Mouse (Mus musculus) neural tube, embryonic 12.5 days (tissue): ENCODE results near the gene Hand2. TPM values are rescaled to one million over a fixed set of nuclear protein-coding genes. Genes with fewer than 3 reads are reported as not detected.

ENCODE experiments used
- ATAC-seq: fragments of 200-750 bp; cut with Nextera tagmentation; 2 replicates; pipeline ENCODE4 v1.8.0; 2017; ENCODE audit warnings: low read depth, mild to moderate bottlenecking, moderate TSS enrichment, moderate library complexity; ENCODE audit not compliant: low FRiP score
- H3K27ac ChIP-seq: fragments of 300-500 bp; sonication (generic); 2 replicates; pipeline ENCODE4 v1.5.1; 2016
- H3K27me3 ChIP-seq: fragments of 300-500 bp; sonication (generic); replicated peaks from 2 replicates; pipeline ENCODE4 v1.6.1; 2016; ENCODE audit warnings: mild to moderate bottlenecking
- H3K36me3 ChIP-seq: fragments of 300-500 bp; sonication (generic); 2 replicates; pipeline ENCODE4 v1.6.1; 2016; ENCODE audit warnings: mild to moderate bottlenecking
- H3K4me1 ChIP-seq: fragments of 300-500 bp; sonication (generic); 2 replicates; pipeline ENCODE4 v1.6.1; 2016
- H3K4me2 ChIP-seq: fragments of 300-500 bp; sonication (generic); replicated peaks from 2 replicates; pipeline ENCODE4 v1.6.1; 2016; ENCODE audit warnings: mild to moderate bottlenecking
- H3K4me3 ChIP-seq: fragments of 300-500 bp; sonication (generic); 2 replicates; pipeline ENCODE4 v1.5.1; 2016
- H3K9ac ChIP-seq: fragments of 300-500 bp; sonication (generic); 2 replicates; pipeline ENCODE4 v1.6.1; 2016; ENCODE audit warnings: mild to moderate bottlenecking
- H3K9me3 ChIP-seq: fragments of 300-500 bp; sonication (generic); 2 replicates; pipeline ENCODE4 v1.6.1; 2016; ENCODE audit warnings: mild to moderate bottlenecking
- WGBS: fragments of 180-500 bp; shearing (Covaris S2); methylation state at CpG from one replicate; pipeline ENCODE4 v1.1.7; 2016; 5-methylcytosine and 5-hydroxymethylcytosine counted together
- polyA plus RNA-seq: library from polyadenylated mRNA; unstranded; fragments of >200 nt; fragmentation: Nextera tagmentation; extraction: Ambion mirVana; gene quantifications from 2 replicates; pipeline ENCODE4 v1.2.1, GENCODE M21; 2016

Gene Hand2
- polyA plus RNA-seq: 0.13 and 0.34 TPM in 2 replicates

GRCm38 (mm10) chr8:57320851-57321743 lies at the start of gene Hand2:
Gene Hand2 (plus strand): TSS chr8:57320983.
- Histone ChIP-seq H3K4me3 (peak within 1 kb of the TSS; percentile 29), H3K36me3 (no peaks in the 10 kb centered on the region), H3K9ac (0 out of 2 replicates have a peak within 1 kb of the TSS, but pooled peaks have one; percentile 8), H3K27me3 (peaks cover 97% of the 10 kb centered on the region), H3K27ac (no peak within 1 kb of the TSS), H3K4me2 (peak within 1 kb of the TSS; percentile 59), H3K9me3 (no peaks in the 10 kb centered on the region), H3K4me1 (peaks cover 16% of the 10 kb centered on the region)
- under 1% methylated on average over 83 of the region's 83 CpGs for WGBS
- peak; percentile 69 for ATAC-seq

- no peaks in the 10 kb centered on the region for H3K9me3 ChIP-seq
- no peaks in the 10 kb centered on the region for H3K36me3 ChIP-seq
- no peak overlapping the region for H3K4me2 ChIP-seq
- H3K4me1 ChIP-seq: no peaks in the 10 kb centered on the region
- no peaks in the 10 kb centered on the region for H3K27me3 ChIP-seq
- H3K9ac ChIP-seq: no peak overlapping the region
- no peak overlapping the region for H3K4me3 ChIP-seq
- WGBS: 74% methylated on average over 3 of the region's 3 CpGs
- H3K27ac ChIP-seq: no peak overlapping the region
- ATAC-seq: no peak
These were observed 47.7 kb upstream of the Hand2 start for GRCm38 (mm10) chr8:57273055-57273454.

- no peaks in the 10 kb centered on the region for H3K9me3 ChIP-seq
- H3K27ac ChIP-seq: no peak overlapping the region
- H3K4me2 ChIP-seq: no peak overlapping the region
- H3K36me3 ChIP-seq: no peaks in the 10 kb centered on the region
- H3K27me3 ChIP-seq: no peaks in the 10 kb centered on the region
- ATAC-seq: no peak
- no peak overlapping the region for H3K9ac ChIP-seq
- no peak overlapping the region for H3K4me3 ChIP-seq
- H3K4me1 ChIP-seq: no peaks in the 10 kb centered on the region
- WGBS: 61% methylated on average over 4 of the region's 4 CpGs
These were observed 27.3 kb upstream of the Hand2 start for GRCm38 (mm10) chr8:57293441-57293840.

- Histone ChIP-seq H3K27ac (no peak overlapping the region), H3K36me3 (no peaks in the 10 kb centered on the region), H3K4me3 (no peak overlapping the region), H3K4me2 (no peak overlapping the region), H3K9ac (no peak overlapping the region), H3K27me3 (peaks cover 6% of the 10 kb centered on the region), H3K9me3 (no peaks in the 10 kb centered on the region), H3K4me1 (no peaks in the 10 kb centered on the region)
- ATAC-seq: no peak
- WGBS: 41% methylated on average over 1 of the region's 1 CpGs
These were observed 17.3 kb upstream of the Hand2 start for GRCm38 (mm10) chr8:57303513-57303912.

GRCm38 (mm10) chr8:57304944-57305343 lies 15.8 kb upstream of the Hand2 start:
- H3K9ac ChIP-seq: no peak overlapping the region
- H3K27ac ChIP-seq: no peak overlapping the region
- H3K4me2 ChIP-seq: no peak overlapping the region
- no peak for ATAC-seq
- H3K4me3 ChIP-seq: no peak overlapping the region
- 63% methylated on average over 11 of the region's 11 CpGs for WGBS
- H3K27me3 ChIP-seq: peaks cover 12% of the 10 kb centered on the region
- no peaks in the 10 kb centered on the region for H3K4me1 ChIP-seq
- no peaks in the 10 kb centered on the region for H3K9me3 ChIP-seq
- H3K36me3 ChIP-seq: no peaks in the 10 kb centered on the region

GRCm38 (mm10) chr8:57306441-57306840 lies 14.3 kb upstream of the Hand2 start:
- Histone ChIP-seq H3K9ac (no peak overlapping the region), H3K4me2 (no peak overlapping the region), H3K9me3 (no peaks in the 10 kb centered on the region), H3K27ac (no peak overlapping the region), H3K27me3 (peaks cover 20% of the 10 kb centered on the region), H3K4me3 (no peak overlapping the region), H3K4me1 (no peaks in the 10 kb centered on the region), H3K36me3 (no peaks in the 10 kb centered on the region)
- WGBS: 37% methylated on average over 1 of the region's 1 CpGs
- ATAC-seq: no peak

- ATAC-seq: no peak
- no peak overlapping the region for H3K4me3 ChIP-seq
- no peak overlapping the region for H3K4me2 ChIP-seq
- peaks cover 10% of the 10 kb centered on the region for H3K4me1 ChIP-seq
- H3K9ac ChIP-seq: no peak overlapping the region
- H3K36me3 ChIP-seq: no peaks in the 10 kb centered on the region
- no peak overlapping the region for H3K27ac ChIP-seq
- H3K27me3 ChIP-seq: peaks cover 52% of the 10 kb centered on the region
- 12% methylated on average over 1 of the region's 1 CpGs for WGBS
- H3K9me3 ChIP-seq: no peaks in the 10 kb centered on the region
These were observed 10.8 kb upstream of the Hand2 start for GRCm38 (mm10) chr8:57309844-57310485.

GRCm38 (mm10) chr8:57312031-57312981 lies 8.5 kb upstream of the Hand2 start:
- Histone ChIP-seq H3K36me3 (no peaks in the 10 kb centered on the region), H3K27me3 (peaks cover 75% of the 10 kb centered on the region), H3K9me3 (no peaks in the 10 kb centered on the region), H3K4me1 (peaks cover 10% of the 10 kb centered on the region), H3K27ac (no peak overlapping the region), H3K9ac (no peak overlapping the region), H3K4me2 (peak overlapping the region; percentile 50), H3K4me3 (0 out of 2 replicates have a peak overlapping the region, but pooled peaks have one; percentile 11)
- peak; percentile 39; the same call in 1 of the 2 replicates for ATAC-seq
- under 1% methylated on average over 30 of the region's 30 CpGs for WGBS

GRCm38 (mm10) chr8:57313583-57313982 lies 7.2 kb upstream of the Hand2 start:
- no peak overlapping the region for H3K4me2 ChIP-seq
- ATAC-seq: no peak

GRCm38 (mm10) chr8:57314216-57314615 lies 6.6 kb upstream of the Hand2 start:
- Histone ChIP-seq H3K9ac (no peak overlapping the region), H3K4me3 (no peak overlapping the region), H3K9me3 (no peaks in the 10 kb centered on the region), H3K27ac (no peak overlapping the region), H3K27me3 (peaks cover 83% of the 10 kb centered on the region), H3K4me1 (peaks cover 10% of the 10 kb centered on the region), H3K36me3 (no peaks in the 10 kb centered on the region), H3K4me2 (no peak overlapping the region)
- under 1% methylated on average over 10 of the region's 10 CpGs for WGBS
- ATAC-seq: no peak

More at GRCm38 (mm10) chr8:57313583-57313982, 7.2 kb upstream of the Hand2 start:
- H3K4me3 ChIP-seq: no peak overlapping the region
- peaks cover 10% of the 10 kb centered on the region for H3K4me1 ChIP-seq
- H3K36me3 ChIP-seq: no peaks in the 10 kb centered on the region
- peaks cover 81% of the 10 kb centered on the region for H3K27me3 ChIP-seq
- H3K9me3 ChIP-seq: no peaks in the 10 kb centered on the region
- no peak overlapping the region for H3K9ac ChIP-seq
- no peak overlapping the region for H3K27ac ChIP-seq
- 2% methylated on average over 10 of the region's 10 CpGs for WGBS

- Histone ChIP-seq H3K4me3 (no peak overlapping the region), H3K27ac (no peak overlapping the region), H3K4me2 (no peak overlapping the region), H3K36me3 (no peaks in the 10 kb centered on the region), H3K9ac (no peak overlapping the region), H3K27me3 (peaks cover 92% of the 10 kb centered on the region), H3K4me1 (peaks cover 10% of the 10 kb centered on the region), H3K9me3 (no peaks in the 10 kb centered on the region)
- ATAC-seq: no peak
- WGBS: 0% methylated on average over 3 of the region's 3 CpGs
These were observed 5.3 kb upstream of the Hand2 start for GRCm38 (mm10) chr8:57315471-57315870.
